Mouse (Mus musculus) hindbrain, embryonic 11.5 days (tissue): ENCODE results near the gene Patj. TPM values are rescaled to one million over a fixed set of nuclear protein-coding genes. Genes with fewer than 3 reads are reported as not detected.

ENCODE experiments used
- ATAC-seq: fragments of 200-750 bp; cut with Nextera tagmentation; 2 replicates; pipeline ENCODE4 v1.8.0; 2017; ENCODE audit warnings: mild to moderate bottlenecking, moderate TSS enrichment, moderate library complexity; ENCODE audit not compliant: low FRiP score
- DNase-seq: peaks from one replicate; pipeline ENCODE4 v3.0.0-alpha.2; 2015; ENCODE audit warnings: low spot score
- H3K27ac ChIP-seq: fragments of 300-500 bp; sonication (generic); 2 replicates; pipeline ENCODE4 v1.5.1; 2014; ENCODE audit warnings: mild to moderate bottlenecking, low read depth, low read length
- H3K27me3 ChIP-seq: fragments of 300-500 bp; sonication (generic); 2 replicates; pipeline ENCODE4 v1.6.1; 2014; ENCODE audit warnings: mild to moderate bottlenecking, low read length, moderate library complexity, mixed read lengths; ENCODE audit not compliant: control insufficient read depth, insufficient read depth
- H3K36me3 ChIP-seq: fragments of 300-500 bp; sonication (generic); 2 replicates; pipeline ENCODE4 v1.6.1; 2014; ENCODE audit warnings: mild to moderate bottlenecking, low read length, moderate library complexity, mixed read lengths; ENCODE audit not compliant: control insufficient read depth, insufficient read depth
- H3K4me1 ChIP-seq: fragments of 300-500 bp; sonication (generic); replicated peaks from 2 replicates; pipeline ENCODE4 v1.6.1; 2014; ENCODE audit warnings: low read length, mixed read lengths; ENCODE audit not compliant: control insufficient read depth, insufficient read depth
- H3K4me2 ChIP-seq: fragments of 300-500 bp; sonication (generic); replicated peaks from 2 replicates; pipeline ENCODE4 v1.6.1; 2014; ENCODE audit warnings: mild to moderate bottlenecking, low read depth, low read length
- H3K4me3 ChIP-seq: fragments of 300-500 bp; sonication (generic); 2 replicates; pipeline ENCODE4 v1.5.1; 2014; ENCODE audit warnings: low read depth, low read length
- H3K9ac ChIP-seq: fragments of 300-500 bp; sonication (generic); 2 replicates; pipeline ENCODE4 v1.6.1; 2014; ENCODE audit warnings: low read depth, low read length
- H3K9me3 ChIP-seq: fragments of 300-500 bp; sonication (generic); 2 replicates; pipeline ENCODE4 v1.6.1; 2016; ENCODE audit warnings: low read length; ENCODE audit not compliant: control insufficient read depth
- WGBS: fragments of 180-500 bp; shearing (Covaris S2); extraction: QIAGEN DNeasy Blood & Tissue Kit; methylation state at CpG from one replicate; pipeline ENCODE4 v1.1.7; 2014; 5-methylcytosine and 5-hydroxymethylcytosine counted together
- polyA plus RNA-seq: library from polyadenylated mRNA; unstranded; fragments of >200 nt; fragmentation: Nextera tagmentation; extraction: Ambion mirVana; gene quantifications from 2 replicates; pipeline ENCODE4 v1.2.1, GENCODE M21; 2014

The Patj gene
- polyA plus RNA-seq, 1 experiment from 2014 or later, result 9.7 TPM

- no peak overlapping the region for H3K27ac ChIP-seq
- H3K36me3 ChIP-seq, result no peaks in the 10 kb centered on the region
- H3K27me3 ChIP-seq, result no peaks in the 10 kb centered on the region
- 82% methylated on average over 2 of the region's 2 CpGs for WGBS
- no peak overlapping the region for H3K4me2 ChIP-seq
- DNase-seq (no peak), ATAC-seq (no peak)
- H3K4me3 ChIP-seq, result no peak overlapping the region
- H3K9ac ChIP-seq, result no peak overlapping the region
- H3K9me3 ChIP-seq, result no peaks in the 10 kb centered on the region
- H3K4me1 ChIP-seq, result no peaks in the 10 kb centered on the region
Observed at GRCm38 (mm10) chr4:98587686-98588085, 192.1 kb downstream of the Patj start.

GRCm38 (mm10) chr4:98593961-98594360 is 198.4 kb downstream of the Patj start:
- Histone ChIP-seq H3K9ac (no peak overlapping the region), H3K27me3 (no peaks in the 10 kb centered on the region), H3K4me2 (no peak overlapping the region), H3K27ac (no peak overlapping the region), H3K4me1 (no peaks in the 10 kb centered on the region), H3K4me3 (no peak overlapping the region), H3K9me3 (no peaks in the 10 kb centered on the region), H3K36me3 (no peaks in the 10 kb centered on the region)
- DNase-seq (no peak), ATAC-seq (no peak)
- 96% methylated on average over 1 of the region's 1 CpGs for WGBS

- WGBS, result 77% methylated on average over 1 of the region's 1 CpGs
- no peaks in the 10 kb centered on the region for H3K4me1 ChIP-seq
- no peak overlapping the region for H3K4me3 ChIP-seq
- H3K9me3 ChIP-seq, result no peaks in the 10 kb centered on the region
- H3K27ac ChIP-seq, result no peak overlapping the region
- H3K36me3 ChIP-seq, result no peaks in the 10 kb centered on the region
- DNase-seq (no peak), ATAC-seq (peak; percentile 65)
- H3K9ac ChIP-seq, result no peak overlapping the region
- no peaks in the 10 kb centered on the region for H3K27me3 ChIP-seq
- H3K4me2 ChIP-seq, result no peak overlapping the region
Observed at GRCm38 (mm10) chr4:98598546-98598971, 203.0 kb downstream of the Patj start.

- no peak overlapping the region for H3K27ac ChIP-seq
- no peak for ATAC-seq
- no peaks in the 10 kb centered on the region for H3K36me3 ChIP-seq
- H3K27me3 ChIP-seq, result no peaks in the 10 kb centered on the region
- H3K9ac ChIP-seq, result no peak overlapping the region
- H3K4me3 ChIP-seq, result no peak overlapping the region
- WGBS, result 72% methylated on average over 6 of the region's 6 CpGs
- no peak overlapping the region for H3K4me2 ChIP-seq
- no peaks in the 10 kb centered on the region for H3K4me1 ChIP-seq
- DNase-seq, result no peak
- H3K9me3 ChIP-seq, result no peaks in the 10 kb centered on the region
Observed at GRCm38 (mm10) chr4:98599358-98599757, 203.8 kb downstream of the Patj start.

GRCm38 (mm10) chr4:98603131-98603530 is 207.5 kb downstream of the Patj start:
- Histone ChIP-seq H3K4me1 (no peaks in the 10 kb centered on the region), H3K27ac (no peak overlapping the region), H3K4me2 (no peak overlapping the region), H3K4me3 (no peak overlapping the region), H3K9ac (no peak overlapping the region), H3K36me3 (no peaks in the 10 kb centered on the region), H3K27me3 (no peaks in the 10 kb centered on the region), H3K9me3 (no peaks in the 10 kb centered on the region)
- 75% methylated on average over 6 of the region's 6 CpGs for WGBS
- ATAC-seq, result no peak
- no peak for DNase-seq

- no peak for DNase-seq
- Histone ChIP-seq H3K4me3 (no peak overlapping the region), H3K4me2 (no peak overlapping the region), H3K9me3 (no peaks in the 10 kb centered on the region), H3K4me1 (no peaks in the 10 kb centered on the region), H3K36me3 (no peaks in the 10 kb centered on the region), H3K9ac (no peak overlapping the region), H3K27ac (no peak overlapping the region), H3K27me3 (no peaks in the 10 kb centered on the region)
- 96% methylated on average over 2 of the region's 2 CpGs for WGBS
- ATAC-seq, result no peak
Observed at GRCm38 (mm10) chr4:98610501-98610900, 214.9 kb downstream of the Patj start.

- DNase-seq, result no peak
- H3K4me3 ChIP-seq, result no peak overlapping the region
- H3K4me2 ChIP-seq, result no peak overlapping the region
- H3K27me3 ChIP-seq, result no peaks in the 10 kb centered on the region
- H3K9ac ChIP-seq, result no peak overlapping the region
- H3K9me3 ChIP-seq, result no peaks in the 10 kb centered on the region
- no peaks in the 10 kb centered on the region for H3K36me3 ChIP-seq
- no peak for ATAC-seq
- H3K27ac ChIP-seq, result no peak overlapping the region
- 94% methylated on average over 3 of the region's 3 CpGs for WGBS
- H3K4me1 ChIP-seq, result no peaks in the 10 kb centered on the region
Observed at GRCm38 (mm10) chr4:98614395-98614794, 218.8 kb downstream of the Patj start.

- WGBS, result 73% methylated on average over 6 of the region's 6 CpGs
Observed at GRCm38 (mm10) chr4:98619199-98619598, 223.6 kb downstream of the Patj start.

GRCm38 (mm10) chr4:98620986-98621784 is 225.6 kb downstream of the Patj start:
- WGBS, result 79% methylated on average over 9 of the region's 9 CpGs
- Histone ChIP-seq H3K4me2 (no peak overlapping the region), H3K9me3 (no peaks in the 10 kb centered on the region), H3K27me3 (no peaks in the 10 kb centered on the region), H3K4me1 (no peaks in the 10 kb centered on the region; the same call in 1 of the 2 replicates), H3K27ac (no peak overlapping the region), H3K36me3 (no peaks in the 10 kb centered on the region), H3K4me3 (no peak overlapping the region), H3K9ac (no peak overlapping the region)
- DNase-seq (no peak), ATAC-seq (no peak)

More at GRCm38 (mm10) chr4:98619199-98619598, 223.6 kb downstream of the Patj start:
- DNase-seq, result no peak
- H3K36me3 ChIP-seq, result no peaks in the 10 kb centered on the region
- no peaks in the 10 kb centered on the region for H3K9me3 ChIP-seq
- H3K4me2 ChIP-seq, result no peak overlapping the region
- H3K27me3 ChIP-seq, result no peaks in the 10 kb centered on the region
- no peak overlapping the region for H3K27ac ChIP-seq
- H3K4me1 ChIP-seq, result no peaks in the 10 kb centered on the region; the same call in 1 of the 2 replicates
- H3K4me3 ChIP-seq, result no peak overlapping the region
- no peak overlapping the region for H3K9ac ChIP-seq
- ATAC-seq, result no peak
